14 mouse cellular contexts compared by ENCODE assay signal in genomic region chr3:20197878-20198277, GRCm38 (mm10). TPM values are rescaled to one million over a fixed set of nuclear protein-coding genes. Genes with fewer than 3 reads are reported as not detected.
A peak's percentile ranks its signal among the peaks of the same experiment; 100 is the strongest.
DNase-seq lines count a peak whose midpoint lies in the region; ATAC-seq and TF ChIP-seq lines count a peak whose summit lies in the region.
"Had no signal": no experiment of that assay in that cellular context is flagged by ENCODE, and none has a peak within 500 bp of the region (broad histone marks: within the 10 kb centered on the region; RNA-seq: fewer than 3 reads in every experiment).

No protein-coding gene starts in this region.

- DNase-seq in G1E (ENCODE audit: low spot score), result peak; percentile 16
- DNase-seq in adrenal gland, adult (ENCODE audit: inconsistent age in 2 of 2, low spot score in 1 of 2), result peak; percentile 28 to 83
- peak; percentile 44 for DNase-seq in gonadal fat pad, adult 2 months (ENCODE audit: low read depth)
- DNase-seq in lung, postnatal 10 days, result peak; percentile 28
- DNase-seq in T-cell, adult 2 months (ENCODE audit: low spot score), result no peak
- DNase-seq in kidney, postnatal 25 days, result no peak
- DNase-seq: kidney, adult 9 months; right cerebral cortex, postnatal 14 days; thymus, postnatal 36 days had no signal

- peaks cover 21% of the 10 kb centered on the region for H3K4me1 ChIP-seq in G1E (ENCODE audit: insufficient read depth, low read depth, low read length)
- H3K4me1 ChIP-seq in forebrain, embryonic 15.5 days, result no peaks in the 10 kb centered on the region
- H3K4me1 ChIP-seq: limb, embryonic 12.5 days had no signal

- WGBS in forebrain, embryonic 15.5 days, result 91% methylated on average over 10 of the region's 10 CpGs

- H3K36me3 ChIP-seq in G1E (replicated peaks), result peaks cover 5% of the 10 kb centered on the region
- H3K36me3 ChIP-seq in forebrain, embryonic 15.5 days, result no peaks in the 10 kb centered on the region
- H3K36me3 ChIP-seq: limb, embryonic 12.5 days; lung, embryonic 15.5 days had no signal

- no peak overlapping the region for H3K4me2 ChIP-seq in forebrain, embryonic 15.5 days (replicated peaks)
- H3K4me2 ChIP-seq: limb, embryonic 12.5 days; lung, embryonic 15.5 days had no signal

- H3K4me3 ChIP-seq in G1E (ENCODE audit: low read depth, low read length), result peak overlapping the region; percentile 56; the same call in 1 of the 2 replicates
- H3K4me3 ChIP-seq in forebrain, embryonic 15.5 days, result no peak overlapping the region
- H3K4me3 ChIP-seq: erythroblast, embryonic 14.5 days; limb, embryonic 12.5 days; lung, embryonic 15.5 days had no signal

- H3K27me3 ChIP-seq in G1E (ENCODE audit: insufficient read depth, low read length), result no peaks in the 10 kb centered on the region
- no peaks in the 10 kb centered on the region for H3K27me3 ChIP-seq in forebrain, embryonic 15.5 days
- H3K27me3 ChIP-seq: CH12.LX; limb, embryonic 12.5 days; lung, embryonic 15.5 days had no signal

- no peak overlapping the region for H3K27ac ChIP-seq in forebrain, embryonic 15.5 days (replicated peaks)
- H3K27ac ChIP-seq: limb, embryonic 12.5 days; lung, embryonic 15.5 days had no signal

- H3K9me3 ChIP-seq in G1E (replicated peaks), result no peaks in the 10 kb centered on the region
- no peaks in the 10 kb centered on the region for H3K9me3 ChIP-seq in forebrain, embryonic 15.5 days
- H3K9me3 ChIP-seq: limb, embryonic 12.5 days; lung, embryonic 15.5 days had no signal

- peak; percentile 71 for ATAC-seq in G1E (ENCODE audit: extremely low read depth, insufficient number of reproducible peaks, low FRiP score, poor library complexity, severe bottlenecking)
- no peak for ATAC-seq in forebrain, embryonic 15.5 days (replicated peaks)

- TF ChIP-seq CTCF in G1E (IDR thresholded peaks at IDR 0.05; ENCODE audit: low read depth, low read length), result no peak

- H3K9ac ChIP-seq in forebrain, embryonic 15.5 days (replicated peaks), result no peak overlapping the region
- H3K9ac ChIP-seq: limb, embryonic 12.5 days; lung, embryonic 15.5 days had no signal

RNA-seq across cellular contexts. Expression of gene Gyg, which starts 42.8 kb away (rescaled TPM):
- total RNA-seq in G1E (2014; fragmentation: Nextera tagmentation), result not detected in 2 replicates
- not detected in 2 replicates for total RNA-seq in G1E (2017)
- not detected in 2 replicates for polyA plus RNA-seq in G1E (2012)
- polyA plus RNA-seq in gonadal fat pad, adult 2 months (2012; rRNA removed), result 34.4 and 50.1 TPM in 2 replicates
- polyA plus RNA-seq in forebrain, embryonic 15.5 days (2015; fragmentation: Nextera tagmentation; extraction: Ambion mirVana), result 29.4 and 30.9 TPM in 2 replicates

RNA-seq across cellular contexts. Expression of gene Cpa3, which starts 44.1 kb away (rescaled TPM):
- total RNA-seq in G1E (2014; fragmentation: Nextera tagmentation) (185 and 247 TPM in 2 replicates), G1E (2017) (558 and 610 TPM in 2 replicates)
- polyA plus RNA-seq in G1E (2012), result 3.4 TPM in 2 replicates
- 0.92 and 1.4 TPM in 2 replicates for polyA plus RNA-seq in gonadal fat pad, adult 2 months (2012; rRNA removed)
- 0.20 and 0.42 TPM in 2 replicates for polyA plus RNA-seq in forebrain, embryonic 15.5 days (2015; fragmentation: Nextera tagmentation; extraction: Ambion mirVana)
- total RNA-seq: CH12.LX had no signal

Comparison
In these comparisons a context has a peak if more than half of its experiments do, and no peak if none do; other contexts are left out.
1. DNase-seq: peak in G1E (single experiment), adrenal gland, adult (2 of 2), gonadal fat pad, adult 2 months (single experiment) and lung, postnatal 10 days (single experiment); none in T-cell, adult 2 months (single experiment) and kidney, postnatal 25 days (0 of 2).
2. RNA of gene Gyg, which starts 42.8 kb away (polyA plus RNA-seq): 34.4 to 50.1 TPM in gonadal fat pad, adult 2 months and 29.4 to 30.9 TPM in forebrain, embryonic 15.5 days; not detected in G1E; every median in the first group is over 10 times any median in the second.